Mouse (Mus musculus) heart, embryonic 14.5 days (tissue): ENCODE data around the gene Mical3. TPM values are rescaled to one million over a fixed set of nuclear protein-coding genes. Genes with fewer than 3 reads are reported as not detected.

Experiments
- ATAC-seq: fragments of 200-750 bp; cut with Nextera tagmentation; 2 replicates; pipeline ENCODE4 v1.8.0; 2017; ENCODE audit warnings: low read depth, moderate TSS enrichment; ENCODE audit not compliant: insufficient number of reproducible peaks, insufficient read depth, low FRiP score
- H3K27ac ChIP-seq, 2 experiments: fragments of 200-500 bp in 1 of 2; fragments of 300-500 bp in 1 of 2; sonication (generic) in 1 of 2; replicated peaks in 1 of 2; 2 replicates each; pipeline ENCODE4 v1.5.1; 2012 to 2014; ENCODE audit warnings: low read depth in 2 of 2, low read length in 2 of 2, control low read depth in 1 of 2, mild to moderate bottlenecking in 1 of 2, mixed read lengths in 1 of 2; ENCODE audit not compliant: control insufficient read depth in 1 of 2, insufficient read depth in 1 of 2
- H3K27me3 ChIP-seq: fragments of 300-500 bp; sonication (generic); 2 replicates; pipeline ENCODE4 v1.6.1; 2014; ENCODE audit warnings: mild to moderate bottlenecking, low read length, control low read depth; ENCODE audit not compliant: control insufficient read depth, insufficient read depth
- H3K36me3 ChIP-seq: fragments of 300-500 bp; sonication (generic); 2 replicates; pipeline ENCODE4 v1.6.1; 2014; ENCODE audit warnings: mild to moderate bottlenecking, control low read depth, low read length, mixed read lengths; ENCODE audit not compliant: control insufficient read depth, insufficient read depth
- H3K4me1 ChIP-seq, 2 experiments: fragments of 200-500 bp in 1 of 2; fragments of 300-500 bp in 1 of 2; sonication (generic) in 1 of 2; 2 replicates each; pipeline ENCODE4 v1.6.1; 2012 to 2014; ENCODE audit warnings: low read length in 2 of 2, control low read depth in 1 of 2, mixed read lengths in 1 of 2; ENCODE audit not compliant: control insufficient read depth in 2 of 2, insufficient read depth in 2 of 2
- H3K4me2 ChIP-seq: fragments of 300-500 bp; sonication (generic); 2 replicates; pipeline ENCODE4 v1.6.1; 2014; ENCODE audit warnings: mild to moderate bottlenecking, low read length
- H3K4me3 ChIP-seq, 2 experiments: fragments of 200-500 bp in 1 of 2; fragments of 300-500 bp in 1 of 2; sonication (generic) in 1 of 2; 2 replicates each; pipeline ENCODE4 v1.5.1; 2012 to 2014; ENCODE audit warnings: low read length in 2 of 2, mild to moderate bottlenecking in 2 of 2, control low read depth in 1 of 2, low read depth in 1 of 2, moderate library complexity in 1 of 2; ENCODE audit not compliant: control insufficient read depth in 1 of 2, insufficient read depth in 1 of 2
- H3K9ac ChIP-seq: fragments of 300-500 bp; sonication (generic); 2 replicates; pipeline ENCODE4 v1.6.1; 2014; ENCODE audit warnings: mild to moderate bottlenecking, low read length
- H3K9me3 ChIP-seq: fragments of 300-500 bp; sonication (generic); 2 replicates; pipeline ENCODE4 v1.6.1; 2016; ENCODE audit warnings: low read length, control low read depth; ENCODE audit not compliant: control insufficient read depth
- WGBS: fragments of 180-500 bp; shearing (Covaris S2); extraction: QIAGEN DNeasy Blood & Tissue Kit; methylation state at CpG from one replicate; pipeline ENCODE4 v1.1.7; 2014; 5-methylcytosine and 5-hydroxymethylcytosine counted together
- polyA plus RNA-seq: library from polyadenylated mRNA; unstranded; fragments of >200 nt; fragmentation: Nextera tagmentation; extraction: Ambion mirVana; gene quantifications from 2 replicates; pipeline ENCODE4 v1.2.1, GENCODE M21; 2014

Mical3 gene
- polyA plus RNA-seq, 1 experiment from 2014 or later = 46.2 TPM

DNA sequence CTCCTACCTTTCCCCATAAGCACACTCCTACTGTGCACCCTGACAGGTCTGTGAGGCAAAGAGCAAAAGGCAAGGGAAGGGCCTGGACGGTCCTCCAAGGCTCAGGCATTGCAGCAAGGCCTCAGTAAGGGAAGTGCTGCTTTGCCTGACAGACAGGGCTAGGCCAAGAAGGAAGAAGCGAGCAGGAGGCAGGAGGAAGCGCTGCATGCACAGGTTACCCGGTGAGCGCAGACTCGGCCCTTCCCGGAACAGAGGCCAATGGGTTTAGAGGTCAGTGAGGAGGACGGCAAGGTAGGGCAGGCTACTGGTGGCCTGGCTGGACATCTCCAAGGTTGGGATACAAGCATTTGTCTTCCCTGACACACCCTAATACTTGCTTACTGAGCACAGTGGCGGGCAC lies 44.6 kb downstream of the Mical3 start:
- Histone ChIP-seq H3K27me3 (no peaks in the 10 kb centered on the region), H3K36me3 (no peaks in the 10 kb centered on the region), H3K27ac (peak overlapping the region in 1 of 2 experiments; percentile 12; a peak in 1 of 4 replicates), H3K4me1 (peaks cover 50 to 69% of the 10 kb centered on the region in 2 experiments), H3K4me3 (no peak overlapping the region), H3K9me3 (no peaks in the 10 kb centered on the region), H3K4me2 (no peak overlapping the region), H3K9ac (no peak overlapping the region; the same call in 1 of the 2 replicates)
- 82% methylated on average over 9 of the region's 9 CpGs for WGBS
- ATAC-seq = no peak

DNA sequence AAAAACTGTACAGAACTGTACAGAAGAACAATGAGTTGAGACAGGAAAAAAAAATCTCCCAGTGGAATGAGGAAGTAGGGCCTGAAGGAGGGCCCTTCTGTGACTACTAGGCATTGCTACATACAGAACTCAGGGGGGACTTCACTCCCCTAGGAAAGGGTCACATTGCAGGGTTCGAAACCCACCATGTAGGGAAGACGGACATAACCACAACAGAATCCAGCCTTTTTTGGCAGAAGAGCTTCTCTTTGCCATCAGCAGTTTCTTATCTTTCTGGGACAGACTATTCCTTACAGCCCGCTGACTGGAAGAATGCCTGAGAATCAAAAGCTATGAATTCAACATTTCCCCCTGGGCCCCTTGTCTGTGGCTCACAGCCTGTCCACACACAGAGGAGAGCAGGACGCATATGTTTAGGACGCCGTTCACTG lies 46.7 kb downstream of the Mical3 start:
- no peaks in the 10 kb centered on the region for H3K36me3 ChIP-seq
- H3K9me3 ChIP-seq = no peaks in the 10 kb centered on the region
- no peak overlapping the region for H3K4me2 ChIP-seq
- H3K9ac ChIP-seq = peak overlapping the region; percentile 17; the same call in 1 of the 2 replicates
- 15% methylated on average over 6 of the region's 6 CpGs for WGBS
- H3K4me3 ChIP-seq = no peak overlapping the region
- peak overlapping the region; percentile 57 to 70 for H3K27ac ChIP-seq
- H3K4me1 ChIP-seq = peaks cover 50 to 77% of the 10 kb centered on the region in 2 experiments
- H3K27me3 ChIP-seq = no peaks in the 10 kb centered on the region
- peak; percentile 22; the same call in 1 of the 2 replicates for ATAC-seq

DNA sequence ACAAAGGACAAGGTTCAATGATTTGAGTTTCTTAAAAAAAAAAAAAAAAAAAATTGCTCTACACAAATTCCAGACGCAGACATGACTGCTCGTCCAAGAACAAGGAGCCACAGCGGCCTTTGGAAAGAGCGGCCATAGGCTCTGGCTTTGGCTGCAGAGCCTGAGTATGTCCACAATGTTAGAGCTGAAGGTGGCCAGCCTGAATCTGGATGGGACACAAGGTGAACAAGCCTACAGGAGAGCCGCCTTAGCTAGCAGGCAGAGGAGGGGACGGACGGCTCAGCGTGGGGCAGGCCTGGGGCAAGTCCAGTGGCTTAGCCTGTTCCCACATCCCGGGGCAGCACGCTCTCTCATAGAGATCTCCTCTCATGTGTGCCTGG lies 48.7 kb downstream of the Mical3 start:
- H3K9ac ChIP-seq = peak overlapping the region; percentile 23; the same call in 1 of the 2 replicates
- WGBS = 78% methylated on average over 10 of the region's 10 CpGs
- H3K4me1 ChIP-seq = peaks cover 56 to 81% of the 10 kb centered on the region in 2 experiments
- H3K36me3 ChIP-seq = no peaks in the 10 kb centered on the region
- no peak overlapping the region for H3K4me3 ChIP-seq
- peak overlapping the region; percentile 31 to 73 for H3K27ac ChIP-seq
- no peak for ATAC-seq
- H3K9me3 ChIP-seq = no peaks in the 10 kb centered on the region
- H3K4me2 ChIP-seq = no peak overlapping the region
- no peaks in the 10 kb centered on the region for H3K27me3 ChIP-seq

DNA sequence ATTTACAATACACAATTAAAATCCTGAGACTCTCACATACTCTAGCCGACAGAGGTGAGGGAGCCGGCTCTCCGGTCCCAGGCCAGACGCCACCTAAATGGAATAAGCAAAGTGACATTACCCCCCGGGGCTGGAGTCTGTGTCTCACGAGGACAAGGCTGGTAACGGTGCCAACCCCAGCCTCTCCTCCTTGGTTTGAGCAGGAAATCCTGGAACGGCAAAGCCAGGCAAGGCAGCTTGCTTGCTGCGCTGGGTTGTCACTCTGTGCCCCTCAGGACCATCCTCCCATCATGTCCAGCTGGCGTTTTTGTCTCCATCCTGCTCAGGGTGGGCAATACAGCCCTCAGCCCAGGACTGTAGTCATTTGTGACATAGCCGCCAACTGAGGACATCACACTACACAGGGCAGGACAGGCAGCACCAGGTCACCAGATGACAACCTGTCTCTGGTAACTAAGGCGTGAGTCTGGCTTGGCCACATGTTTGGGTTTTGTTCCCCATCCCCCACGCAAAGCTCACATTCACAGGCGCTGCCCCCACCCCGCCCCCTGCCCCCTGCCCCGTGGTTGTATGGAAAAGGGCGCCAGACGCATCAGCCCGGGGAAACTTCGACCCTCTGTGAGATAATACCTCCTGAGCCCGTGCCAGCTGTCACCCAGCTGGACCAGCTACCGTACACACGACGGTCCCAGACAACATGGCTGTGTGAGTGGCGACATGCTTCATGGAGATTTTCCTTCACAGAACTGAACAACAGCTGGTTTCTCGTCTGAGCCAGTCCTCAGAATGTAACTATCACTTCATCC lies 49.3 kb downstream of the Mical3 start:
- Histone ChIP-seq H3K4me1 (peaks cover 58 to 84% of the 10 kb centered on the region in 2 experiments), H3K4me2 (peak overlapping the region; percentile 21; the same call in 1 of the 2 replicates), H3K4me3 (no peak overlapping the region), H3K9me3 (no peaks in the 10 kb centered on the region), H3K27me3 (no peaks in the 10 kb centered on the region), H3K9ac (no peak overlapping the region), H3K36me3 (no peaks in the 10 kb centered on the region), H3K27ac (peak overlapping the region; percentile 9 to 73; a peak in 3 of 4 replicates)
- WGBS = 51% methylated on average over 26 of the region's 26 CpGs
- ATAC-seq = no peak

DNA sequence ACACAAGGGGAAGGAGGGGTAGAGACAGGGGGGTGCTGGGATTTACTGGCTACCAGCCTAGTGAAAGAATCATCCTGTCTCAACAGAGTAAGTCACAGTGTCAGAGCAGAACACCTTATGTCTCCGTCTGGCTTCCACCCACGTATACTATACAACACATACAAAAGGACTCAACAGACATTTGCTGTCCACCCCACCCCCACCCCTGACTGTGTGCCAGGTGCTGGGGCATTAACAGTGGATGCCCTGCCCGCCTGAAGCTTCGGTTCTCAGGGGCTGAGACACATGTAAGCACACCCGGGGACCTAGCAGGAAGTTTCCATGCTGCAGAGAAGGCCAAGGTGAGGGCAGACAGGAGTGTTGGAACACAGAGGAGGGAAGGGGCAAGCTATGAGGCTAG lies 52.6 kb downstream of the Mical3 start:
- H3K36me3 ChIP-seq = no peaks in the 10 kb centered on the region
- peaks cover 43 to 68% of the 10 kb centered on the region in 2 experiments for H3K4me1 ChIP-seq
- H3K4me3 ChIP-seq = no peak overlapping the region
- no peak overlapping the region for H3K4me2 ChIP-seq
- ATAC-seq = no peak
- H3K9ac ChIP-seq = no peak overlapping the region
- H3K9me3 ChIP-seq = no peaks in the 10 kb centered on the region
- 77% methylated on average over 5 of the region's 5 CpGs for WGBS
- H3K27me3 ChIP-seq = no peaks in the 10 kb centered on the region
- 0 out of 4 replicates have a peak overlapping the region, but pooled peaks of 1 of the 2 experiments have one; percentile 59 for H3K27ac ChIP-seq

DNA sequence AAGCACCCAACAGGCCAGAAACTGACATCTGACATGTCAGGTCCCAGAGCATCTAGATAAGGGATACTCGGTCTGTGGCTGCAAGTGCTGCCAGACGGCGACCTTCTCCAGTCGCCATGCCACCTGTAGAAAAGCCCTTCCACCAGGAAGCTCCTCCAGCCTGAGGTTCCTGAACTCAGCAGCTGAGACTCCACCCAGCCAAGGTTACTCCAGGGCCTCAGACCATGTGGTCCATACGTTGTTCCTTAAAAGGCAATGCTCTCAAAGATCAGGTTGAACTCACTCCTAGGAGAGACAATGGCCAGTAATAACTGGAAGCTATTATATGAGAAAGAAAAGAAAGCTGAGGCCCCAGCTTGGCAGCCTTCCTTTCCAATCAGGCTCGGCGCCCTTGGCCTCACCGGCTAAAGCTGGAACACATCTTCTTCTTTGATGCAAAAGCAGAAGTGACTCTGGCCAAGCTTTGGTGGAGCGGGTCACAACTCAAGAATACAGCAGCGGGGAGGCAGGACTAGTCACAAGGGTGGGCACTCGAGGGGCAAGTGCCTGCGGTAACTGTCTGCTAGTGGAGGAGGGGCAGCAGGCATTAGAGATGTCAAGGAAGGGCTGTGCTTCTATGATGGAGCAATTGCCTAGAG lies 53.8 kb downstream of the Mical3 start:
- Histone ChIP-seq H3K27me3 (no peaks in the 10 kb centered on the region), H3K9ac (no peak overlapping the region; the same call in 1 of the 2 replicates), H3K9me3 (no peaks in the 10 kb centered on the region), H3K36me3 (no peaks in the 10 kb centered on the region), H3K4me3 (no peak overlapping the region), H3K4me1 (peaks cover 41 to 57% of the 10 kb centered on the region in 2 experiments), H3K4me2 (no peak overlapping the region), H3K27ac (peak overlapping the region; percentile 30 to 59; a peak in 3 of 4 replicates)
- 55% methylated on average over 12 of the region's 12 CpGs for WGBS
- ATAC-seq = no peak

DNA sequence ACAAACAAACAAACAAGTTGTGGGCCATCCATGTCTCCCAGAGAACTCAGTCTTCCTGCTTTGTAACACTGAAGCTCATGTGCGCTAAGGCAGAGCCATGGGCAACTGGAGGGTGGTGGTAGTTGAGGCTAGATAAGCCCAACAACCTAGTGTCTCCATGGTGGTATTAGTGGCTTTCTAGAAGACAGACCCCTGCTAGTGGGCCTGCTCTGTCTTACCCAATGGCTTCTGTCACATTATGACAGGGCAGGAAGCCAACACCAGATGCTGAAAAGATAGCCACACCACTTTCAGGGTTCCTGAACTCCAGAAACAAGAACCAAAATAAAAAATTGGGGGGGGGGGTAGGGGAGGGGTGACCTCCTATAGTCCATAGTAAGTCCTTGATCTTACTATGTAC lies 55.0 kb downstream of the Mical3 start:
- H3K4me2 ChIP-seq = no peak overlapping the region
- H3K27ac ChIP-seq = no peak overlapping the region
- H3K9ac ChIP-seq = no peak overlapping the region
- 96% methylated on average over 1 of the region's 1 CpGs for WGBS
- no peak for ATAC-seq
- no peak overlapping the region for H3K4me3 ChIP-seq
- H3K36me3 ChIP-seq = no peaks in the 10 kb centered on the region
- H3K9me3 ChIP-seq = no peaks in the 10 kb centered on the region
- peaks cover 37 to 55% of the 10 kb centered on the region in 2 experiments for H3K4me1 ChIP-seq
- no peaks in the 10 kb centered on the region for H3K27me3 ChIP-seq
